Mouse (Mus musculus) lung, adult 2 months (tissue): ENCODE data around the gene Hlf. TPM values are rescaled to one million over a fixed set of nuclear protein-coding genes. Genes with fewer than 3 reads are reported as not detected.

Experiments
- DNase-seq: peaks from one replicate; pipeline ENCODE4 v3.0.0; 2022
- H3K4me1 ChIP-seq: fragments of 200-500 bp; 2 replicates; pipeline ENCODE4 v1.6.1; 2011; ENCODE audit warnings: low read length; ENCODE audit not compliant: control insufficient read depth, insufficient read depth
- H3K4me3 ChIP-seq: fragments of 200-500 bp; replicated peaks from 2 replicates; pipeline ENCODE3; 2011; ENCODE audit warnings: low read depth, mild to moderate bottlenecking, control low read depth, low read length; ENCODE audit errors: extremely low read depth
- CTCF ChIP-seq: fragments of 200-500 bp; IDR thresholded peaks from 2 replicates; pipeline ENCODE4 v1.5.1; 2011; ENCODE audit warnings: mild to moderate bottlenecking, low read length, control low read depth; ENCODE audit not compliant: insufficient read depth
- POLR2A ChIP-seq: fragments of 200-500 bp; IDR thresholded peaks from 2 replicates; pipeline ENCODE4 v1.6.1; 2011; ENCODE audit warnings: low read depth, mild to moderate bottlenecking, control low read depth, low read length, borderline replicate concordance; ENCODE audit errors: extremely low read depth
- WGBS: fragments of 180-500 bp; shearing (Covaris S2); methylation state at CpG from one replicate; pipeline ENCODE4 v1.1.7; 2018; 5-methylcytosine and 5-hydroxymethylcytosine counted together
- polyA plus RNA-seq: library from polyadenylated mRNA; depleted of rRNA; stranded (reverse); fragments of >200 nt; gene quantifications from 2 replicates; pipeline ENCODE4 v1.2.3, GENCODE M21; 2012

Hlf gene
- polyA plus RNA-seq, 1 experiment, result 6.8 TPM

- TF ChIP-seq POLR2A (no peak), CTCF (no peak)
- Histone ChIP-seq H3K4me1 (no peaks in the 10 kb centered on the region; the same call in none of the 2 replicates), H3K4me3 (no peak overlapping the region)
- WGBS, result 86% methylated on average over 9 of the region's 9 CpGs
- no peak for DNase-seq
These were observed 14.3 kb downstream of the Hlf start for GRCm38 (mm10) chr11:90376436-90376835.

- Histone ChIP-seq H3K4me3 (no peak overlapping the region), H3K4me1 (peaks cover 25% of the 10 kb centered on the region)
- no peak for DNase-seq
- WGBS, result 55% methylated on average over 8 of the region's 8 CpGs
- TF ChIP-seq CTCF, result no peak
- no peak for TF ChIP-seq POLR2A
These were observed 19.1 kb downstream of the Hlf start for GRCm38 (mm10) chr11:90371470-90372100.

- no peak for TF ChIP-seq POLR2A
- TF ChIP-seq CTCF, result no peak
- Histone ChIP-seq H3K4me1 (peaks cover 25% of the 10 kb centered on the region), H3K4me3 (no peak overlapping the region)
- no peak for DNase-seq
- WGBS, result 26% methylated on average over 11 of the region's 11 CpGs
These were observed 19.9 kb downstream of the Hlf start for GRCm38 (mm10) chr11:90370789-90371291.

- TF ChIP-seq POLR2A (no peak), CTCF (no peak)
- DNase-seq, result no peak
- WGBS, result 71% methylated on average over 11 of the region's 11 CpGs
- Histone ChIP-seq H3K4me1 (peaks cover 25% of the 10 kb centered on the region), H3K4me3 (no peak overlapping the region)
These were observed 20.3 kb downstream of the Hlf start for GRCm38 (mm10) chr11:90370367-90370766.

- WGBS, result 11% methylated on average over 8 of the region's 8 CpGs
- TF ChIP-seq CTCF (no peak), POLR2A (no peak)
- H3K4me3 ChIP-seq, result peak overlapping the region; percentile 2
- DNase-seq, result peak; percentile 68
- peaks cover 26% of the 10 kb centered on the region for H3K4me1 ChIP-seq
These were observed 21.1 kb downstream of the Hlf start for GRCm38 (mm10) chr11:90369605-90370004.

- peaks cover 29% of the 10 kb centered on the region for H3K4me1 ChIP-seq
- 23% methylated on average over 7 of the region's 7 CpGs for WGBS
- no peak for DNase-seq
These were observed 21.6 kb downstream of the Hlf start for GRCm38 (mm10) chr11:90369115-90369514.

GRCm38 (mm10) chr11:90367894-90368860 lies 22.5 kb downstream of the Hlf start:
- H3K4me1 ChIP-seq, result peaks cover 29% of the 10 kb centered on the region
- DNase-seq, result no peak
- WGBS, result 88% methylated on average over 14 of the region's 14 CpGs
- no peak overlapping the region for H3K4me3 ChIP-seq
- TF ChIP-seq POLR2A, result no peak

More at GRCm38 (mm10) chr11:90369115-90369514, 21.6 kb downstream of the Hlf start:
- TF ChIP-seq POLR2A (no peak), CTCF (no peak)
- H3K4me3 ChIP-seq, result peak overlapping the region; percentile 26

- no peak overlapping the region for H3K4me3 ChIP-seq
- 38% methylated on average over 7 of the region's 7 CpGs for WGBS
- TF ChIP-seq POLR2A, result no peak
- TF ChIP-seq CTCF, result no peak
- H3K4me1 ChIP-seq, result peaks cover 16% of the 10 kb centered on the region
- DNase-seq, result no peak
These were observed 25.8 kb downstream of the Hlf start for GRCm38 (mm10) chr11:90364865-90365264.

- WGBS, result 92% methylated on average over 10 of the region's 10 CpGs
- no peak for TF ChIP-seq POLR2A
- no peak for TF ChIP-seq CTCF
- Histone ChIP-seq H3K4me1 (peaks cover 10% of the 10 kb centered on the region), H3K4me3 (no peak overlapping the region)
- no peak for DNase-seq
These were observed 26.7 kb downstream of the Hlf start for GRCm38 (mm10) chr11:90363821-90364497.

- H3K4me1 ChIP-seq, result peaks cover 5% of the 10 kb centered on the region
- peak; percentile 54 for TF ChIP-seq CTCF
- TF ChIP-seq POLR2A, result no peak
- peak; percentile 37 for DNase-seq
- H3K4me3 ChIP-seq, result no peak overlapping the region
- WGBS, result 35% methylated on average over 3 of the region's 3 CpGs
These were observed 27.3 kb downstream of the Hlf start for GRCm38 (mm10) chr11:90363406-90363805.
